Mouse (Mus musculus): Measurements from ENCODE around the gene Fance.
"Not testable (repeated sequence)": the region's sequence is repeated elsewhere in the genome, so short reads cannot be mapped to it uniquely, and the experiment has no call there.

The Fance gene

GRCm38 (mm10) chr17:28291346-28291745 is 22.0 kb upstream of the Fance start:
- no peak for DNase-seq (ENCODE audit: low spot score in 2 of 2)

GRCm38 (mm10) chr17:28293716-28294115 is 19.6 kb upstream of the Fance start:
- no peak for DNase-seq (ENCODE audit: low spot score in 2 of 2)

- peak; percentile 42 to 43 for DNase-seq (ENCODE audit: low spot score in 2 of 2)
These were observed 18.6 kb upstream of the Fance start for GRCm38 (mm10) chr17:28294449-28295333.

GRCm38 (mm10) chr17:28298888-28299287 is 14.4 kb upstream of the Fance start:
- DNase-seq (ENCODE audit: low spot score in 2 of 2) = no peak

- DNase-seq (ENCODE audit: low spot score in 2 of 2) = no peak
These were observed 13.5 kb upstream of the Fance start for GRCm38 (mm10) chr17:28299669-28300320.

GRCm38 (mm10) chr17:28300323-28300722 is 13.0 kb upstream of the Fance start:
- DNase-seq (ENCODE audit: low spot score in 2 of 2) = no peak

GRCm38 (mm10) chr17:28300850-28301249 is 12.5 kb upstream of the Fance start:
- DNase-seq (ENCODE audit: low spot score in 2 of 2) = no peak

GRCm38 (mm10) chr17:28305172-28305571 is 8.1 kb upstream of the Fance start:
- DNase-seq (ENCODE audit: low spot score in 2 of 2) = no peak

GRCm38 (mm10) chr17:28308297-28309195 is 4.8 kb upstream of the Fance start:
- DNase-seq (ENCODE audit: low spot score in 2 of 2) = peak; percentile 77 to 87

- no peak for DNase-seq (ENCODE audit: low spot score in 2 of 2)
These were observed 2.5 kb upstream of the Fance start for GRCm38 (mm10) chr17:28310831-28311230.

- no peak for DNase-seq (ENCODE audit: low spot score in 2 of 2)
These were observed 1.8 kb upstream of the Fance start for GRCm38 (mm10) chr17:28311366-28312132.

- peak; percentile 50 to 64 for DNase-seq (ENCODE audit: low spot score in 2 of 2)
These were observed 797 bp upstream of the Fance start for GRCm38 (mm10) chr17:28312232-28313211.

- no peak for DNase-seq (ENCODE audit: low spot score in 2 of 2)
These were observed 534 bp downstream of the Fance start for GRCm38 (mm10) chr17:28313880-28314225.

GRCm38 (mm10) chr17:28315611-28316160 is 2.4 kb downstream of the Fance start:
- no peak for DNase-seq (ENCODE audit: low spot score in 2 of 2)

GRCm38 (mm10) chr17:28316476-28316875 is 3.2 kb downstream of the Fance start:
- DNase-seq (ENCODE audit: low spot score in 2 of 2) = no peak

- no peak for DNase-seq (ENCODE audit: low spot score in 2 of 2)
These were observed 3.8 kb downstream of the Fance start for GRCm38 (mm10) chr17:28317091-28317490.

GRCm38 (mm10) chr17:28317725-28318124 is 4.4 kb downstream of the Fance start:
- no peak for DNase-seq (ENCODE audit: low spot score in 2 of 2)

- DNase-seq (ENCODE audit: low spot score in 2 of 2) = no peak
These were observed 8.4 kb downstream of the Fance start for GRCm38 (mm10) chr17:28321700-28322099.

- no peak for DNase-seq (ENCODE audit: low spot score in 2 of 2)
These were observed 10.5 kb downstream of the Fance start for GRCm38 (mm10) chr17:28323786-28324185.

GRCm38 (mm10) chr17:28324416-28324815 is 11.1 kb downstream of the Fance start:
- DNase-seq (ENCODE audit: low spot score in 2 of 2) = not testable (repeated sequence)
